ENCODE assay signal across 29 mouse cellular contexts in genomic region chr16:97250488-97250887, GRCm38 (mm10).
DNase-seq lines count a peak whose midpoint lies in the region; ATAC-seq lines count a peak whose summit lies in the region.
"Had no signal": no experiment of that assay in that cellular context is flagged by ENCODE, and none has a peak within 500 bp of the region (broad histone marks: within the 10 kb centered on the region; RNA-seq: fewer than 3 reads in every experiment).

No protein-coding gene starts in this region.

- no peak overlapping the region for H3K4me3 ChIP-seq in intestine, embryonic 15.5 days (replicated peaks)
- H3K4me3 ChIP-seq in hindbrain, embryonic 11.5 days (ENCODE audit: low read depth, low read length), result no peak overlapping the region
- H3K4me3 ChIP-seq: embryonic facial prominence, embryonic 13.5 days; forebrain, embryonic 10.5 days; forebrain, embryonic 13.5 days; heart, embryonic 12.5 days; heart, embryonic 15.5 days; hindbrain, embryonic 10.5 days had no signal

- WGBS in intestine, embryonic 15.5 days, result 42% methylated on average over 6 of the region's 6 CpGs
- 39% methylated on average over 6 of the region's 6 CpGs for WGBS in large intestine, adult 2 months
- 77% methylated on average over 6 of the region's 6 CpGs for WGBS in hindbrain, embryonic 11.5 days

- no peaks in the 10 kb centered on the region for H3K9me3 ChIP-seq in intestine, embryonic 15.5 days
- H3K9me3 ChIP-seq in hindbrain, embryonic 11.5 days (ENCODE audit: control insufficient read depth, low read length), result no peaks in the 10 kb centered on the region
- H3K9me3 ChIP-seq: embryonic facial prominence, embryonic 13.5 days; forebrain, embryonic 10.5 days; forebrain, embryonic 13.5 days; G1E; heart, embryonic 12.5 days; heart, embryonic 15.5 days; hindbrain, embryonic 10.5 days had no signal

- DNase-seq in heart, adult 11 months, result peak; percentile 85
- no peak for DNase-seq in heart, adult 18-20 months
- DNase-seq in large intestine, adult 2 months (ENCODE audit: low read depth, low spot score), result peak; percentile 22
- no peak for DNase-seq in thymus, adult 18-20 months
- DNase-seq in hindbrain, embryonic 11.5 days (ENCODE audit: low spot score), result no peak
- DNase-seq: adrenal gland, postnatal 10 days; adrenal gland, postnatal 36 days; B cell, adult 2 months; cerebellum, adult 11 months; cerebellum, adult 2 months; cerebellum, adult 9-11 months; cerebellum, postnatal 25 days; gastrocnemius, postnatal 10 days; gastrocnemius, postnatal 36 days; heart, postnatal 10 days; heart, postnatal 36 days had no signal

- no peak overlapping the region for H3K9ac ChIP-seq in intestine, embryonic 15.5 days
- no peak overlapping the region for H3K9ac ChIP-seq in hindbrain, embryonic 11.5 days (ENCODE audit: low read depth, low read length)
- H3K9ac ChIP-seq: embryonic facial prominence, embryonic 13.5 days; forebrain, embryonic 13.5 days; heart, embryonic 12.5 days; heart, embryonic 15.5 days; hindbrain, embryonic 14.5 days had no signal

- no peak overlapping the region for H3K4me2 ChIP-seq in intestine, embryonic 15.5 days (replicated peaks)
- no peak overlapping the region for H3K4me2 ChIP-seq in hindbrain, embryonic 11.5 days (replicated peaks; ENCODE audit: low read depth, low read length)
- H3K4me2 ChIP-seq: embryonic facial prominence, embryonic 13.5 days; forebrain, embryonic 13.5 days; heart, embryonic 12.5 days; heart, embryonic 15.5 days; hindbrain, embryonic 14.5 days had no signal

- H3K27ac ChIP-seq in intestine, embryonic 15.5 days, result no peak overlapping the region
- H3K27ac ChIP-seq in hindbrain, embryonic 11.5 days (ENCODE audit: low read depth, low read length), result no peak overlapping the region
- H3K27ac ChIP-seq: embryonic facial prominence, embryonic 13.5 days; forebrain, embryonic 10.5 days; forebrain, embryonic 13.5 days; heart, embryonic 15.5 days; hindbrain, embryonic 10.5 days; hindbrain, embryonic 14.5 days; hindbrain, postnatal 0 days had no signal

- no peaks in the 10 kb centered on the region for H3K4me1 ChIP-seq in intestine, embryonic 15.5 days (replicated peaks)
- no peaks in the 10 kb centered on the region for H3K4me1 ChIP-seq in hindbrain, embryonic 11.5 days (replicated peaks; ENCODE audit: control insufficient read depth, insufficient read depth, low read length)
- H3K4me1 ChIP-seq: embryonic facial prominence, embryonic 13.5 days; forebrain, embryonic 13.5 days; heart, embryonic 12.5 days; heart, embryonic 15.5 days; hindbrain, embryonic 10.5 days had no signal

- H3K27me3 ChIP-seq in intestine, embryonic 15.5 days (replicated peaks), result no peaks in the 10 kb centered on the region
- H3K27me3 ChIP-seq in hindbrain, embryonic 11.5 days (ENCODE audit: control insufficient read depth, insufficient read depth, low read length), result no peaks in the 10 kb centered on the region
- H3K27me3 ChIP-seq: CH12.LX; embryonic facial prominence, embryonic 13.5 days; forebrain, embryonic 13.5 days; heart, embryonic 12.5 days; heart, embryonic 15.5 days; Patski had no signal

- no peaks in the 10 kb centered on the region for H3K36me3 ChIP-seq in intestine, embryonic 15.5 days
- H3K36me3 ChIP-seq in hindbrain, embryonic 11.5 days (ENCODE audit: control insufficient read depth, insufficient read depth, low read length), result no peaks in the 10 kb centered on the region
- H3K36me3 ChIP-seq: embryonic facial prominence, embryonic 13.5 days; forebrain, embryonic 10.5 days; G1E; heart, embryonic 12.5 days; heart, embryonic 15.5 days; hindbrain, embryonic 10.5 days had no signal

- peak; percentile 92 for ATAC-seq in intestine, embryonic 15.5 days
- ATAC-seq in hindbrain, embryonic 11.5 days (ENCODE audit: low FRiP score), result no peak
- ATAC-seq: forebrain, embryonic 13.5 days; forebrain, embryonic 16.5 days; hindbrain, postnatal 0 days; Patski had no signal

Comparison
In these comparisons a context has a peak if more than half of its experiments do, and no peak if none do; other contexts are left out.
1. DNase-seq: peak in heart, adult 11 months (single experiment) and large intestine, adult 2 months (single experiment); none in heart, adult 18-20 months (0 of 2), thymus, adult 18-20 months (0 of 2) and hindbrain, embryonic 11.5 days (single experiment).